Mouse (Mus musculus) neural tube, embryonic 15.5 days (tissue): ENCODE results near the gene Myadml2. TPM values are rescaled to one million over a fixed set of nuclear protein-coding genes. Genes with fewer than 3 reads are reported as not detected.

Experiments used
- ATAC-seq: fragments of 200-750 bp; cut with Nextera tagmentation; 2 replicates; pipeline ENCODE4 v1.8.0; 2017; ENCODE audit warnings: mild to moderate bottlenecking, moderate TSS enrichment, moderate library complexity; ENCODE audit not compliant: low FRiP score
- H3K27ac ChIP-seq: fragments of 300-500 bp; sonication (generic); replicated peaks from 2 replicates; pipeline ENCODE4 v1.5.1; 2015; ENCODE audit warnings: mild to moderate bottlenecking, inconsistent platforms
- H3K27me3 ChIP-seq: fragments of 300-500 bp; sonication (generic); replicated peaks from 2 replicates; pipeline ENCODE4 v1.6.1; 2015; ENCODE audit warnings: inconsistent platforms
- H3K36me3 ChIP-seq: fragments of 300-500 bp; sonication (generic); 2 replicates; pipeline ENCODE4 v1.6.1; 2015; ENCODE audit warnings: inconsistent platforms
- H3K4me1 ChIP-seq: fragments of 300-500 bp; sonication (generic); 2 replicates; pipeline ENCODE4 v1.6.1; 2015; ENCODE audit warnings: inconsistent platforms
- H3K4me2 ChIP-seq: fragments of 300-500 bp; sonication (generic); 2 replicates; pipeline ENCODE4 v1.6.1; 2015; ENCODE audit warnings: inconsistent platforms, mild to moderate bottlenecking, moderate library complexity
- H3K4me3 ChIP-seq: fragments of 300-500 bp; sonication (generic); replicated peaks from 2 replicates; pipeline ENCODE4 v1.5.1; 2015; ENCODE audit warnings: mild to moderate bottlenecking, inconsistent platforms
- H3K9ac ChIP-seq: fragments of 300-500 bp; sonication (generic); replicated peaks from 2 replicates; pipeline ENCODE4 v1.6.1; 2015; ENCODE audit warnings: mild to moderate bottlenecking, inconsistent platforms
- H3K9me3 ChIP-seq: fragments of 300-500 bp; sonication (generic); replicated peaks from 2 replicates; pipeline ENCODE4 v1.6.1; 2016; ENCODE audit warnings: inconsistent platforms
- WGBS: fragments of 180-500 bp; shearing (Covaris S2); methylation state at CpG from one replicate; pipeline ENCODE4 v1.1.7; 2015; ENCODE audit warnings: mixed read lengths; 5-methylcytosine and 5-hydroxymethylcytosine counted together
- polyA plus RNA-seq: library from polyadenylated mRNA; unstranded; fragments of >200 nt; fragmentation: Nextera tagmentation; extraction: Ambion mirVana; gene quantifications from 2 replicates; pipeline ENCODE4 v1.2.1, GENCODE M21; 2015

Gene Myadml2
- polyA plus RNA-seq, 1 experiment from 2014 or later: 2.6 TPM

GRCm38 (mm10) chr11:120660301-120661075, 12.5 kb upstream of the Myadml2 start:
- Histone ChIP-seq H3K27me3 (peaks cover 77% of the 10 kb centered on the region), H3K9me3 (no peaks in the 10 kb centered on the region), H3K4me3 (peak overlapping the region; percentile 38), H3K4me1 (peaks cover 23% of the 10 kb centered on the region), H3K27ac (no peak overlapping the region), H3K4me2 (peak overlapping the region; percentile 64), H3K9ac (0 out of 2 replicates have a peak overlapping the region, but pooled peaks have one; percentile 15), H3K36me3 (no peaks in the 10 kb centered on the region)
- under 1% methylated on average over 66 of the region's 95 CpGs for WGBS
- peak; percentile 24; the same call in 1 of the 2 replicates for ATAC-seq

- no peak for ATAC-seq
- Histone ChIP-seq H3K27me3 (peaks cover 77% of the 10 kb centered on the region), H3K9me3 (no peaks in the 10 kb centered on the region), H3K4me2 (peak overlapping the region; percentile 64), H3K36me3 (no peaks in the 10 kb centered on the region), H3K4me1 (peaks cover 23% of the 10 kb centered on the region), H3K9ac (0 out of 2 replicates have a peak overlapping the region, but pooled peaks have one; percentile 15), H3K27ac (no peak overlapping the region), H3K4me3 (peak overlapping the region; percentile 38)
- WGBS: under 1% methylated on average over 48 of the region's 50 CpGs
Measured at GRCm38 (mm10) chr11:120659509-120660300, 11.7 kb upstream of the Myadml2 start.

GRCm38 (mm10) chr11:120658876-120659410, 11.0 kb upstream of the Myadml2 start:
- H3K9me3 ChIP-seq: no peaks in the 10 kb centered on the region
- H3K4me2 ChIP-seq: peak overlapping the region; percentile 64
- H3K36me3 ChIP-seq: no peaks in the 10 kb centered on the region
- whole genome bisulfite sequencing: 3% methylated on average over 24 of the region's 24 CpGs
- H3K4me1 ChIP-seq: peaks cover 23% of the 10 kb centered on the region
- H3K27me3 ChIP-seq: peaks cover 77% of the 10 kb centered on the region
- no peak for ATAC-seq
- no peak overlapping the region for H3K9ac ChIP-seq
- peak overlapping the region; percentile 38; the same call in 1 of the 2 replicates for H3K4me3 ChIP-seq
- H3K27ac ChIP-seq: no peak overlapping the region

- no peaks in the 10 kb centered on the region for H3K36me3 ChIP-seq
- WGBS: 91% methylated on average over 4 of the region's 4 CpGs
- no peak overlapping the region for H3K4me3 ChIP-seq
- H3K9ac ChIP-seq: no peak overlapping the region
- H3K27me3 ChIP-seq: peaks cover 62% of the 10 kb centered on the region
- no peaks in the 10 kb centered on the region for H3K9me3 ChIP-seq
- no peak overlapping the region for H3K4me2 ChIP-seq
- peaks cover 23% of the 10 kb centered on the region for H3K4me1 ChIP-seq
- ATAC-seq: no peak
- H3K27ac ChIP-seq: no peak overlapping the region
Measured at GRCm38 (mm10) chr11:120657301-120657700, 9.3 kb upstream of the Myadml2 start.

- Histone ChIP-seq H3K4me2 (no peak overlapping the region), H3K36me3 (no peaks in the 10 kb centered on the region), H3K4me3 (no peak overlapping the region), H3K4me1 (peaks cover 6% of the 10 kb centered on the region), H3K9ac (no peak overlapping the region), H3K9me3 (no peaks in the 10 kb centered on the region), H3K27me3 (peaks cover 36% of the 10 kb centered on the region), H3K27ac (no peak overlapping the region)
- 78% methylated on average over 3 of the region's 3 CpGs for WGBS
- ATAC-seq: no peak
Measured at GRCm38 (mm10) chr11:120654741-120655140, 6.8 kb upstream of the Myadml2 start.

GRCm38 (mm10) chr11:120651872-120652271, 3.9 kb upstream of the Myadml2 start:
- ATAC-seq: no peak
- no peak overlapping the region for H3K4me3 ChIP-seq
- H3K9me3 ChIP-seq: no peaks in the 10 kb centered on the region
- H3K4me2 ChIP-seq: no peak overlapping the region
- H3K27me3 ChIP-seq: peaks cover 7% of the 10 kb centered on the region; the same call in 1 of the 2 replicates
- H3K9ac ChIP-seq: no peak overlapping the region
- no peak overlapping the region for H3K27ac ChIP-seq
- no peaks in the 10 kb centered on the region for H3K36me3 ChIP-seq
- WGBS: 77% methylated on average over 3 of the region's 3 CpGs
- H3K4me1 ChIP-seq: peaks cover 8% of the 10 kb centered on the region

- Histone ChIP-seq H3K27ac (no peak overlapping the region), H3K9ac (no peak overlapping the region), H3K4me3 (no peak overlapping the region), H3K9me3 (no peaks in the 10 kb centered on the region), H3K4me1 (peaks cover 23% of the 10 kb centered on the region), H3K27me3 (no peaks in the 10 kb centered on the region), H3K4me2 (peak overlapping the region; percentile 59), H3K36me3 (no peaks in the 10 kb centered on the region)
- ATAC-seq: no peak
- 84% methylated on average over 35 of the region's 35 CpGs for WGBS
Measured at GRCm38 (mm10) chr11:120647047-120647830, 719 bp downstream of the Myadml2 start.

- H3K36me3 ChIP-seq: no peaks in the 10 kb centered on the region
- H3K4me2 ChIP-seq: peak within 1 kb of the TSS; percentile 95
- peak; percentile 99 for ATAC-seq
- H3K4me1 ChIP-seq: peaks cover 23% of the 10 kb centered on the region
- no peaks in the 10 kb centered on the region for H3K9me3 ChIP-seq
- peak within 1 kb of the TSS; percentile 76 for H3K9ac ChIP-seq
- peak within 1 kb of the TSS; percentile 60 for H3K27ac ChIP-seq
- H3K27me3 ChIP-seq: no peaks in the 10 kb centered on the region
- under 1% methylated on average over 15 of the region's 15 CpGs for WGBS
- peak within 1 kb of the TSS; percentile 51 for H3K4me3 ChIP-seq
Measured at GRCm38 (mm10) chr11:120643601-120643987, 4.4 kb downstream of the Myadml2 start, which contains the start of gene Pycr1. Gene Pycr1, minus strand, starts transcription at chr11:120643769.

GRCm38 (mm10) chr11:120642939-120643600, 4.9 kb downstream of the Myadml2 start:
- H3K36me3 ChIP-seq: no peaks in the 10 kb centered on the region
- peak overlapping the region; percentile 95 for H3K4me2 ChIP-seq
- H3K9me3 ChIP-seq: no peaks in the 10 kb centered on the region
- H3K27me3 ChIP-seq: no peaks in the 10 kb centered on the region
- WGBS: under 1% methylated on average over 18 of the region's 18 CpGs
- H3K4me1 ChIP-seq: peaks cover 20% of the 10 kb centered on the region
- peak overlapping the region; percentile 76 for H3K9ac ChIP-seq
- peak overlapping the region; percentile 51 for H3K4me3 ChIP-seq
- peak overlapping the region; percentile 60 for H3K27ac ChIP-seq
- peak; percentile 54 for ATAC-seq

GRCm38 (mm10) chr11:120641869-120642268, 6.1 kb downstream of the Myadml2 start:
- no peak for ATAC-seq
- WGBS: 83% methylated on average over 8 of the region's 8 CpGs
- Histone ChIP-seq H3K9me3 (no peaks in the 10 kb centered on the region), H3K36me3 (no peaks in the 10 kb centered on the region), H3K27me3 (no peaks in the 10 kb centered on the region), H3K9ac (peak overlapping the region; percentile 76; the same call in 1 of the 2 replicates), H3K4me3 (no peak overlapping the region), H3K27ac (no peak overlapping the region), H3K4me2 (0 out of 2 replicates have a peak overlapping the region, but pooled peaks have one; percentile 95), H3K4me1 (peaks cover 15% of the 10 kb centered on the region)
